Mouse (Mus musculus) neural tube, embryonic 15.5 days (tissue): Measurements from ENCODE around the gene Mindy4b-ps. TPM values are rescaled to one million over a fixed set of nuclear protein-coding genes. Genes with fewer than 3 reads are reported as not detected.

Experiments
- ATAC-seq: fragments of 200-750 bp; cut with Nextera tagmentation; 2 replicates; pipeline ENCODE4 v1.8.0; 2017; ENCODE audit warnings: mild to moderate bottlenecking, moderate TSS enrichment, moderate library complexity; ENCODE audit not compliant: low FRiP score
- H3K27ac ChIP-seq: fragments of 300-500 bp; sonication (generic); replicated peaks from 2 replicates; pipeline ENCODE4 v1.5.1; 2015; ENCODE audit warnings: mild to moderate bottlenecking, inconsistent platforms
- H3K27me3 ChIP-seq: fragments of 300-500 bp; sonication (generic); replicated peaks from 2 replicates; pipeline ENCODE4 v1.6.1; 2015; ENCODE audit warnings: inconsistent platforms
- H3K36me3 ChIP-seq: fragments of 300-500 bp; sonication (generic); 2 replicates; pipeline ENCODE4 v1.6.1; 2015; ENCODE audit warnings: inconsistent platforms
- H3K4me1 ChIP-seq: fragments of 300-500 bp; sonication (generic); 2 replicates; pipeline ENCODE4 v1.6.1; 2015; ENCODE audit warnings: inconsistent platforms
- H3K4me2 ChIP-seq: fragments of 300-500 bp; sonication (generic); 2 replicates; pipeline ENCODE4 v1.6.1; 2015; ENCODE audit warnings: inconsistent platforms, mild to moderate bottlenecking, moderate library complexity
- H3K4me3 ChIP-seq: fragments of 300-500 bp; sonication (generic); replicated peaks from 2 replicates; pipeline ENCODE4 v1.5.1; 2015; ENCODE audit warnings: mild to moderate bottlenecking, inconsistent platforms
- H3K9ac ChIP-seq: fragments of 300-500 bp; sonication (generic); replicated peaks from 2 replicates; pipeline ENCODE4 v1.6.1; 2015; ENCODE audit warnings: mild to moderate bottlenecking, inconsistent platforms
- H3K9me3 ChIP-seq: fragments of 300-500 bp; sonication (generic); replicated peaks from 2 replicates; pipeline ENCODE4 v1.6.1; 2016; ENCODE audit warnings: inconsistent platforms
- WGBS: fragments of 180-500 bp; shearing (Covaris S2); methylation state at CpG from one replicate; pipeline ENCODE4 v1.1.7; 2015; ENCODE audit warnings: mixed read lengths; 5-methylcytosine and 5-hydroxymethylcytosine counted together
- polyA plus RNA-seq: library from polyadenylated mRNA; unstranded; fragments of >200 nt; fragmentation: Nextera tagmentation; extraction: Ambion mirVana; gene quantifications from 2 replicates; pipeline ENCODE4 v1.2.1, GENCODE M21; 2015

Gene Mindy4b-ps
- polyA plus RNA-seq, 1 experiment from 2014 or later, result 0.26 TPM

GRCm38 (mm10) chr3:58817337-58817736 lies 4.8 kb downstream of the Mindy4b-ps start:
- 22% methylated on average over 6 of the region's 6 CpGs for WGBS
- Histone ChIP-seq H3K9ac (no peak overlapping the region), H3K4me3 (no peak overlapping the region), H3K36me3 (no peaks in the 10 kb centered on the region), H3K27ac (no peak overlapping the region), H3K27me3 (no peaks in the 10 kb centered on the region), H3K4me1 (peaks cover 5% of the 10 kb centered on the region; the same call in 1 of the 2 replicates), H3K9me3 (no peaks in the 10 kb centered on the region), H3K4me2 (no peak overlapping the region)
- 0 out of 2 replicates have a peak, but pooled peaks have one; percentile 46 for ATAC-seq

- Histone ChIP-seq H3K4me3 (no peak overlapping the region), H3K27me3 (no peaks in the 10 kb centered on the region), H3K27ac (no peak overlapping the region), H3K4me2 (no peak overlapping the region), H3K36me3 (no peaks in the 10 kb centered on the region), H3K9me3 (no peaks in the 10 kb centered on the region), H3K9ac (no peak overlapping the region), H3K4me1 (peaks cover 5% of the 10 kb centered on the region; the same call in 1 of the 2 replicates)
- WGBS, result 80% methylated on average over 3 of the region's 3 CpGs
- ATAC-seq, result no peak
Measured at GRCm38 (mm10) chr3:58814191-58814590, 7.9 kb downstream of the Mindy4b-ps start.

GRCm38 (mm10) chr3:58810353-58810752 lies 11.8 kb downstream of the Mindy4b-ps start:
- Histone ChIP-seq H3K36me3 (no peaks in the 10 kb centered on the region), H3K4me1 (no peaks in the 10 kb centered on the region), H3K9me3 (no peaks in the 10 kb centered on the region), H3K9ac (no peak overlapping the region), H3K4me2 (no peak overlapping the region), H3K27ac (no peak overlapping the region), H3K27me3 (no peaks in the 10 kb centered on the region), H3K4me3 (no peak overlapping the region)
- WGBS, result 71% methylated on average over 11 of the region's 11 CpGs
- ATAC-seq, result no peak

GRCm38 (mm10) chr3:58809111-58809915 lies 12.8 kb downstream of the Mindy4b-ps start:
- no peak for ATAC-seq
- Histone ChIP-seq H3K27ac (no peak overlapping the region), H3K36me3 (no peaks in the 10 kb centered on the region), H3K4me1 (no peaks in the 10 kb centered on the region), H3K4me2 (no peak overlapping the region), H3K9ac (no peak overlapping the region), H3K9me3 (no peaks in the 10 kb centered on the region), H3K4me3 (no peak overlapping the region), H3K27me3 (no peaks in the 10 kb centered on the region)
- WGBS, result 36% methylated on average over 12 of the region's 12 CpGs

DNA sequence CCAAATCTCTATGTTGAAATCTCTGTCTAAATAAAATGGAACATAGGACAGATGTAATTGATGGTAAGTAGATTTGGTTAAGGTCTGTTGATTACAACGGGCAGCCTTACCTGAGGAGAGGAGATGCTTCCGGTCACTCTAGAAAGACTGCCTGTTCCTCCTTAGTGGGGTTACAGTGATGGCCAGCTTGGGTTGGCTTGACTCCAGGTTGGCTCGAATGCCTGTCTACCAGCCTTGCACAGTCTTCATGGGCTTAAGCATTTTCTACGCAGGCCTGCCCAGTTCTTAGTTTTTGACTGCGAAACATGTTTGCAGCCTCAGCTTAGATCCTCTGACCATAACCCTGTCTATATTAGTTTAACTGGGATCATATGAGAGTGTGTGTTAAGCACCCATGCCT lies 13.5 kb downstream of the Mindy4b-ps start:
- no peak for ATAC-seq
- Histone ChIP-seq H3K9me3 (no peaks in the 10 kb centered on the region), H3K27ac (no peak overlapping the region), H3K4me1 (no peaks in the 10 kb centered on the region), H3K4me3 (no peak overlapping the region), H3K27me3 (no peaks in the 10 kb centered on the region), H3K4me2 (no peak overlapping the region), H3K36me3 (no peaks in the 10 kb centered on the region), H3K9ac (no peak overlapping the region)
- WGBS, result 93% methylated on average over 5 of the region's 5 CpGs

GRCm38 (mm10) chr3:58804745-58805144 lies 17.4 kb downstream of the Mindy4b-ps start:
- Histone ChIP-seq H3K4me3 (no peak overlapping the region), H3K27ac (no peak overlapping the region), H3K9me3 (no peaks in the 10 kb centered on the region), H3K4me1 (no peaks in the 10 kb centered on the region), H3K36me3 (no peaks in the 10 kb centered on the region), H3K27me3 (no peaks in the 10 kb centered on the region), H3K9ac (no peak overlapping the region), H3K4me2 (no peak overlapping the region)
- WGBS, result 90% methylated on average over 6 of the region's 6 CpGs
- no peak for ATAC-seq

- ATAC-seq, result no peak
Measured at GRCm38 (mm10) chr3:58798676-58799075, 23.4 kb downstream of the Mindy4b-ps start.

GRCm38 (mm10) chr3:58798245-58798644 lies 23.9 kb downstream of the Mindy4b-ps start:
- H3K9me3 ChIP-seq, result no peaks in the 10 kb centered on the region
- H3K27me3 ChIP-seq, result no peaks in the 10 kb centered on the region
- 0 out of 2 replicates have a peak, but pooled peaks cover 3% of the 10 kb centered on the region for H3K4me1 ChIP-seq
- H3K36me3 ChIP-seq, result no peaks in the 10 kb centered on the region
- H3K4me2 ChIP-seq, result no peak overlapping the region
- WGBS, result 65% methylated on average over 8 of the region's 8 CpGs
- H3K9ac ChIP-seq, result no peak overlapping the region
- H3K4me3 ChIP-seq, result no peak overlapping the region
- peak; percentile 46; the same call in 1 of the 2 replicates for ATAC-seq
- H3K27ac ChIP-seq, result no peak overlapping the region

More at GRCm38 (mm10) chr3:58798676-58799075, 23.4 kb downstream of the Mindy4b-ps start:
- 0 out of 2 replicates have a peak, but pooled peaks cover 3% of the 10 kb centered on the region for H3K4me1 ChIP-seq
- 68% methylated on average over 4 of the region's 4 CpGs for WGBS
- no peak overlapping the region for H3K4me2 ChIP-seq
- no peak overlapping the region for H3K4me3 ChIP-seq
- no peak overlapping the region for H3K9ac ChIP-seq
- no peaks in the 10 kb centered on the region for H3K27me3 ChIP-seq
- no peaks in the 10 kb centered on the region for H3K36me3 ChIP-seq
- H3K27ac ChIP-seq, result no peak overlapping the region
- H3K9me3 ChIP-seq, result no peaks in the 10 kb centered on the region

DNA sequence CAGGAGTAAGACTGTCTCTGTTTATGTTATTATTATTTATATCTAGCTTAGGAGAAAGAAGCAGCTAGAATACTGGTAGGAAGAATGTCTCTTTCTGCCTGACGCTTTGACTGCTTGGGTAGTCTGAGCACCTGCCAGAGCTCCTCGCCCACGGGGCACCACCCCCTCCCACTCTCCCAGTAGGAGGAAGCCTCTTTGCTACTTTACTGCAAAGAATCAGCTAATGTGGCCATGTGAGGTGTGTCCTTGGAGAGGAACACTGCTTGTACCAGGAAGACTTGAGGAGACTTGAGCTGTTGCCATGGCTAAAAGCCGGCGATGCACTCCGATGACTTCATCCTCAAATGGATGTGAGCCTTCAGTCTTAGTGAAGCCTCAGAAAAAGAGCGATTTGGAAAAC lies 32.6 kb downstream of the Mindy4b-ps start:
- Histone ChIP-seq H3K4me2 (no peak overlapping the region), H3K9ac (no peak overlapping the region), H3K9me3 (no peaks in the 10 kb centered on the region), H3K4me1 (no peaks in the 10 kb centered on the region; the same call in 1 of the 2 replicates), H3K4me3 (no peak overlapping the region), H3K27me3 (no peaks in the 10 kb centered on the region), H3K36me3 (no peaks in the 10 kb centered on the region), H3K27ac (no peak overlapping the region)
- 74% methylated on average over 7 of the region's 7 CpGs for WGBS
- ATAC-seq, result no peak

DNA sequence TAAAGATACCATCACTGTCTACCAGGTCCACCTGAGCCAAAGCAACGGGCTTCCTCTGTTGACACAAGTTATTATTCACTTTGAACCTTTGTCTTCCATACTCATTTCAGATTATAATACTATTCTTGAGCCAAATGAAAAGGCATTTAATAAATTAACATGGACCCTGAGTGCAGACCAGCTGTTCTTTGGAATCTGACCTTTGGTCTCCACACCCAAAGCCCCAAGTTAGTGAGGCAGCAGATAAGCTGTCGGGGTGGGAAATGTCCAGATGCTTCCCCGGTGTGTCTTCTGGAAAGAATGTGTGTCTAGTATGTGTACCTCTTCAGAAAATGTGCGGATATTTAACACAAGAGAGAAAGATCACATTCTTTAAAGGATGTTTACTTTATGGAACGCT lies 33.1 kb downstream of the Mindy4b-ps start:
- H3K36me3 ChIP-seq, result no peaks in the 10 kb centered on the region
- H3K27ac ChIP-seq, result no peak overlapping the region
- no peak overlapping the region for H3K4me2 ChIP-seq
- H3K9me3 ChIP-seq, result no peaks in the 10 kb centered on the region
- no peaks in the 10 kb centered on the region for H3K27me3 ChIP-seq
- H3K4me3 ChIP-seq, result no peak overlapping the region
- no peaks in the 10 kb centered on the region; the same call in 1 of the 2 replicates for H3K4me1 ChIP-seq
- no peak for ATAC-seq
- H3K9ac ChIP-seq, result no peak overlapping the region
- WGBS, result 84% methylated on average over 5 of the region's 5 CpGs

DNA sequence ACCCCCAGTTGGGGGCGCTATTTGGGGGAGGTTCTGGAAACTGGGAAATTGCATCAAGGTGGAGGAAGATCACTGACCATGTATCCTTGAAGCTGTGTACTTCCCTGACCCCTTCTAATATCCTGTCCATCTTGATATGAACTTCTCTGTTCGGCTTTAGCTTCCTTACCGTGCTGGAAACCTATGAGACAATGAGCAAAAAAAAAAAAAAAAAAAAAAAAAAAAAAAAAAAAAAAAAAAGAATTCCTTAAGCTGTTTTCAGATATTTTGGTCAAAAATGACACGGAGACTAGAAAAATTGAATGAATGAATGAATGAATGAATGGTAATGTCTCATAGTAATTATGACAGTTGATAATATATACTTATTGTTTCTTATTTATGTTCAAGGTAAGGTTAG lies 35.6 kb downstream of the Mindy4b-ps start:
- no peak overlapping the region for H3K9ac ChIP-seq
- 80% methylated on average over 4 of the region's 4 CpGs for WGBS
- no peaks in the 10 kb centered on the region; the same call in 1 of the 2 replicates for H3K4me1 ChIP-seq
- no peak overlapping the region for H3K4me3 ChIP-seq
- H3K9me3 ChIP-seq, result no peaks in the 10 kb centered on the region
- ATAC-seq, result no peak
- H3K4me2 ChIP-seq, result no peak overlapping the region
- H3K27ac ChIP-seq, result no peak overlapping the region
- no peaks in the 10 kb centered on the region for H3K36me3 ChIP-seq
- H3K27me3 ChIP-seq, result no peaks in the 10 kb centered on the region

GRCm38 (mm10) chr3:58785863-58786262 lies 36.2 kb downstream of the Mindy4b-ps start:
- H3K4me1 ChIP-seq, result no peaks in the 10 kb centered on the region; the same call in 1 of the 2 replicates
- H3K9ac ChIP-seq, result no peak overlapping the region
- no peak overlapping the region for H3K4me3 ChIP-seq
- H3K27ac ChIP-seq, result no peak overlapping the region
- WGBS, result 24% methylated on average over 10 of the region's 10 CpGs
- no peak; the same call in 1 of the 2 replicates for ATAC-seq
- no peaks in the 10 kb centered on the region for H3K27me3 ChIP-seq
- no peaks in the 10 kb centered on the region for H3K36me3 ChIP-seq
- no peak overlapping the region for H3K4me2 ChIP-seq
- H3K9me3 ChIP-seq, result no peaks in the 10 kb centered on the region
